Mouse (Mus musculus) MEL (cell line): ENCODE data around the gene Lin52. TPM values are rescaled to one million over a fixed set of nuclear protein-coding genes. Genes with fewer than 3 reads are reported as not detected.

Experiments used
- DNase-seq: peaks from one replicate; pipeline ENCODE4 v3.0.0; 2011; ENCODE audit warnings: low read depth, low spot score
- H3K27ac ChIP-seq: 2 replicates; pipeline ENCODE4 v1.5.1; 2012; ENCODE audit warnings: low read depth, mild to moderate bottlenecking, control low read depth, low read length, moderate library complexity; ENCODE audit not compliant: control insufficient read depth
- H3K27me3 ChIP-seq, 2 experiments: fragments of 150-350 bp in 1 of 2; sonication (generic) in 1 of 2; 2 replicates each; pipeline ENCODE4 v1.6.1; 2012; ENCODE audit warnings: low read length in 2 of 2, mild to moderate bottlenecking in 2 of 2, improper control_type of control experiment in 1 of 2, moderate library complexity in 1 of 2; ENCODE audit not compliant: insufficient read depth in 2 of 2, control insufficient read depth in 1 of 2
- H3K36me3 ChIP-seq, 2 experiments: 2 replicates each; pipeline ENCODE4 v1.6.1; 2012 to 2014; ENCODE audit warnings: low read length in 2 of 2, improper control_type of control experiment in 1 of 2, inconsistent platforms in 1 of 2, mild to moderate bottlenecking in 1 of 2; ENCODE audit not compliant: insufficient read depth in 2 of 2, control insufficient read depth in 1 of 2
- H3K4me1 ChIP-seq, 2 experiments: fragments of 150-350 bp in 1 of 2; sonication (generic) in 1 of 2; 2 replicates each; pipeline ENCODE4 v1.6.1; 2012; ENCODE audit warnings: low read length in 2 of 2, improper control_type of control experiment in 1 of 2, mild to moderate bottlenecking in 1 of 2; ENCODE audit not compliant: insufficient read depth in 2 of 2, control insufficient read depth in 1 of 2
- H3K4me3 ChIP-seq, 2 experiments: fragments of 150-350 bp in 1 of 2; sonication (generic) in 1 of 2; 2 replicates each; pipeline ENCODE4 v1.5.1; 2012; ENCODE audit warnings: low read depth in 2 of 2, low read length in 2 of 2, mild to moderate bottlenecking in 2 of 2, moderate library complexity in 2 of 2, control low read depth in 1 of 2, improper control_type of control experiment in 1 of 2; ENCODE audit not compliant: control insufficient read depth in 1 of 2, insufficient read depth in 1 of 2
- H3K79me2 ChIP-seq: 2 replicates; pipeline ENCODE4 v1.6.1; 2012; ENCODE audit warnings: mild to moderate bottlenecking, low read length, moderate library complexity; ENCODE audit not compliant: control insufficient read depth, poor library complexity, insufficient read depth
- H3K9ac ChIP-seq: 2 replicates; pipeline ENCODE4 v1.6.1; 2012; ENCODE audit warnings: low read depth, mild to moderate bottlenecking, control low read depth, low read length, moderate library complexity; ENCODE audit not compliant: control insufficient read depth, poor library complexity, severe bottlenecking
- H3K9me3 ChIP-seq: fragments of 150-350 bp; sonication (generic); replicated peaks from 2 replicates; pipeline ENCODE4 v1.6.1; 2012; ENCODE audit warnings: mild to moderate bottlenecking, low read length, improper control_type of control experiment, moderate library complexity; ENCODE audit not compliant: insufficient read depth
- BHLHE40 ChIP-seq: IDR thresholded peaks from 2 replicates; pipeline ENCODE4 v1.6.1; 2012; ENCODE audit warnings: low read depth, mild to moderate bottlenecking, inconsistent platforms, low read length, improper control_type of control experiment, borderline replicate concordance
- CHD1 ChIP-seq: IDR thresholded peaks from 2 replicates; pipeline ENCODE4 v1.6.1; 2012; ENCODE audit warnings: low read depth, mild to moderate bottlenecking, inconsistent platforms, low read length, improper control_type of control experiment
- CHD2 ChIP-seq: IDR thresholded peaks from 2 replicates; pipeline ENCODE4 v1.6.1; 2011; ENCODE audit warnings: low read length, improper control_type of control experiment
- CTCF ChIP-seq, 3 experiments: IDR thresholded peaks in 2 of 3; conservative IDR thresholded peaks in 1 of 3; 2 replicates each; pipeline ENCODE4 v1.5.1; 2011 to 2012; ENCODE audit warnings: low read length in 3 of 3, low read depth in 2 of 3, mild to moderate bottlenecking in 2 of 3, improper control_type of control experiment in 1 of 3, inconsistent platforms in 1 of 3, mixed read lengths in 1 of 3, moderate library complexity in 1 of 3; ENCODE audit not compliant: control insufficient read depth in 1 of 3, insufficient read depth in 1 of 3, poor library complexity in 1 of 3, severe bottlenecking in 1 of 3
- E2F4 ChIP-seq: IDR thresholded peaks from 2 replicates; pipeline ENCODE4 v1.6.1; 2011; ENCODE audit warnings: low read depth, low read length, improper control_type of control experiment, borderline replicate concordance
- ELF1 ChIP-seq: IDR thresholded peaks from 2 replicates; pipeline ENCODE4 v1.6.1; 2014; ENCODE audit warnings: low read depth, mild to moderate bottlenecking, inconsistent platforms, low read length, improper control_type of control experiment, moderate library complexity
- EP300 ChIP-seq, 2 experiments: IDR thresholded peaks; 2 replicates each; pipeline ENCODE4 v1.6.1; 2011; ENCODE audit warnings: improper control_type of control experiment in 2 of 2, low read length in 2 of 2, low read depth in 1 of 2, mild to moderate bottlenecking in 1 of 2
- ETS1 ChIP-seq: IDR thresholded peaks from 2 replicates; pipeline ENCODE4 v1.6.1; 2012; ENCODE audit warnings: low read depth, mild to moderate bottlenecking, inconsistent platforms, low read length, improper control_type of control experiment, moderate library complexity
- GABPA ChIP-seq: IDR thresholded peaks from 2 replicates; pipeline ENCODE4 v1.6.1; 2012; ENCODE audit warnings: low read depth, mild to moderate bottlenecking, inconsistent platforms, low read length, improper control_type of control experiment, moderate library complexity
- GATA1 ChIP-seq: IDR thresholded peaks from 2 replicates; pipeline ENCODE4 v1.6.1; 2011; ENCODE audit warnings: low read depth, low read length, improper control_type of control experiment
- HCFC1 ChIP-seq: IDR thresholded peaks from 2 replicates; pipeline ENCODE4 v1.6.1; 2012; ENCODE audit warnings: low read depth, mild to moderate bottlenecking, inconsistent platforms, low read length, improper control_type of control experiment, moderate library complexity
- JUND ChIP-seq: IDR thresholded peaks from 2 replicates; pipeline ENCODE4 v1.6.1; 2011; ENCODE audit warnings: low read depth, mild to moderate bottlenecking, improper control_type of control experiment, low read length
- KAT2A ChIP-seq: conservative IDR thresholded peaks from 2 replicates; pipeline ENCODE4 v1.6.1; 2012; ENCODE audit warnings: low read depth, low read length, improper control_type of control experiment, inconsistent platforms
- MAFK ChIP-seq: IDR thresholded peaks from 2 replicates; pipeline ENCODE4 v1.6.1; 2011; ENCODE audit warnings: low read depth, mild to moderate bottlenecking, low read length, improper control_type of control experiment, borderline replicate concordance
- MAX ChIP-seq: IDR thresholded peaks from 2 replicates; pipeline ENCODE4 v1.6.1; 2011; ENCODE audit warnings: low read length, improper control_type of control experiment
- MAZ ChIP-seq: IDR thresholded peaks from 2 replicates; pipeline ENCODE4 v1.6.1; 2012; ENCODE audit warnings: low read depth, mild to moderate bottlenecking, inconsistent platforms, low read length, improper control_type of control experiment
- MEF2A ChIP-seq: IDR thresholded peaks from 2 replicates; pipeline ENCODE4 v1.6.1; 2014; ENCODE audit warnings: low read depth, mild to moderate bottlenecking, inconsistent platforms, low read length, improper control_type of control experiment; ENCODE audit not compliant: poor library complexity, insufficient replicate concordance, severe bottlenecking; ENCODE audit errors: extremely low read depth
- MXI1 ChIP-seq: IDR thresholded peaks from 2 replicates; pipeline ENCODE4 v1.6.1; 2011; ENCODE audit warnings: mild to moderate bottlenecking, low read depth, low read length, improper control_type of control experiment
- MYB ChIP-seq: IDR thresholded peaks from 2 replicates; pipeline ENCODE4 v1.6.1; 2011; ENCODE audit warnings: mild to moderate bottlenecking, low read depth, low read length, improper control_type of control experiment
- NRF1 ChIP-seq: IDR thresholded peaks from 2 replicates; pipeline ENCODE4 v1.6.1; 2014; ENCODE audit warnings: low read depth, mild to moderate bottlenecking, inconsistent platforms, low read length, improper control_type of control experiment, moderate library complexity; ENCODE audit not compliant: poor library complexity, insufficient read depth, severe bottlenecking
- POLR2A ChIP-seq, 2 experiments: IDR thresholded peaks; 2 replicates each; pipeline ENCODE4 v1.6.1; 2011 to 2012; ENCODE audit warnings: low read length in 2 of 2, mild to moderate bottlenecking in 2 of 2, control low read depth in 1 of 2, improper control_type of control experiment in 1 of 2, low read depth in 1 of 2, moderate library complexity in 1 of 2; ENCODE audit not compliant: control insufficient read depth in 1 of 2, insufficient read depth in 1 of 2, poor library complexity in 1 of 2
- POLR2AphosphoS2 ChIP-seq: IDR thresholded peaks from 2 replicates; pipeline ENCODE4 v1.6.1; 2011; ENCODE audit warnings: low read length, improper control_type of control experiment
- RAD21 ChIP-seq: IDR thresholded peaks from 2 replicates; pipeline ENCODE4 v1.6.1; 2011; ENCODE audit warnings: mild to moderate bottlenecking, low read depth, low read length, improper control_type of control experiment
- RCOR1 ChIP-seq: IDR thresholded peaks from 2 replicates; pipeline ENCODE4 v1.6.1; 2012; ENCODE audit warnings: low read depth, mild to moderate bottlenecking, inconsistent platforms, low read length, improper control_type of control experiment
- SIN3A ChIP-seq: IDR thresholded peaks from 2 replicates; pipeline ENCODE4 v1.6.1; 2012; ENCODE audit warnings: low read length, improper control_type of control experiment, inconsistent platforms
- SMC3 ChIP-seq: IDR thresholded peaks from 2 replicates; pipeline ENCODE4 v1.6.1; 2011; ENCODE audit warnings: low read depth, low read length, improper control_type of control experiment
- TBP ChIP-seq: IDR thresholded peaks from 2 replicates; pipeline ENCODE4 v1.8.0; 2011; ENCODE audit warnings: low read depth, low read length, improper control_type of control experiment
- TCF12 ChIP-seq: IDR thresholded peaks from 2 replicates; pipeline ENCODE4 v1.6.1; 2014; ENCODE audit warnings: low read depth, mild to moderate bottlenecking, inconsistent platforms, low read length, improper control_type of control experiment, moderate library complexity
- UBTF ChIP-seq: IDR thresholded peaks from 2 replicates; pipeline ENCODE4 v1.6.1; 2012; ENCODE audit warnings: low read depth, mild to moderate bottlenecking, inconsistent platforms, low read length, improper control_type of control experiment, moderate library complexity, borderline replicate concordance; ENCODE audit not compliant: insufficient read depth
- USF1 ChIP-seq: IDR thresholded peaks from 2 replicates; pipeline ENCODE4 v1.6.1; 2014; ENCODE audit warnings: low read depth, mild to moderate bottlenecking, inconsistent platforms, low read length, improper control_type of control experiment, moderate library complexity
- ZC3H11A ChIP-seq: IDR thresholded peaks from 2 replicates; pipeline ENCODE4 v1.6.1; 2012; ENCODE audit warnings: low read depth, mild to moderate bottlenecking, inconsistent platforms, low read length, improper control_type of control experiment
- ZKSCAN1 ChIP-seq: IDR thresholded peaks from 2 replicates; pipeline ENCODE4 v1.6.1; 2012; ENCODE audit warnings: low read depth, mild to moderate bottlenecking, inconsistent platforms, low read length, improper control_type of control experiment, moderate library complexity
- ZMIZ1 ChIP-seq: IDR thresholded peaks from 2 replicates; pipeline ENCODE4 v1.6.1; 2012; ENCODE audit warnings: low read depth, mild to moderate bottlenecking, inconsistent platforms, low read length, improper control_type of control experiment, moderate library complexity
- ZNF384 ChIP-seq: IDR thresholded peaks from 2 replicates; pipeline ENCODE4 v1.6.1; 2012; ENCODE audit warnings: low read depth, mild to moderate bottlenecking, inconsistent platforms, low read length, improper control_type of control experiment
- polyA plus RNA-seq, 2 experiments: library from polyadenylated mRNA; stranded (reverse) in 1 of 2; unstranded in 1 of 2; fragments of >175 nt in 1 of 2; fragments of >200 nt in 1 of 2; gene quantifications; 2 replicates each; pipeline versions ENCODE4 v1.2.1 to v1.2.4; 2012; ENCODE audit warnings: low replicate concordance in 2 of 2, low read depth in 1 of 2; ENCODE audit not compliant: insufficient read length in 2 of 2, insufficient read depth in 1 of 2, missing spikeins in 1 of 2
- total RNA-seq: library from RNA; depleted of rRNA; stranded (reverse); fragments of 300-350 nt; gene quantifications from 2 replicates; pipeline ENCODE4 v1.2.3, GENCODE M21; 2012; rRNA removed

Lin52 gene
- total RNA-seq (4.9 and 6.7 TPM in 2 replicates), polyA plus RNA-seq (1 to 10 TPM in 1 of 2 experiments, not detected in 1; 7.7 TPM)

DNA sequence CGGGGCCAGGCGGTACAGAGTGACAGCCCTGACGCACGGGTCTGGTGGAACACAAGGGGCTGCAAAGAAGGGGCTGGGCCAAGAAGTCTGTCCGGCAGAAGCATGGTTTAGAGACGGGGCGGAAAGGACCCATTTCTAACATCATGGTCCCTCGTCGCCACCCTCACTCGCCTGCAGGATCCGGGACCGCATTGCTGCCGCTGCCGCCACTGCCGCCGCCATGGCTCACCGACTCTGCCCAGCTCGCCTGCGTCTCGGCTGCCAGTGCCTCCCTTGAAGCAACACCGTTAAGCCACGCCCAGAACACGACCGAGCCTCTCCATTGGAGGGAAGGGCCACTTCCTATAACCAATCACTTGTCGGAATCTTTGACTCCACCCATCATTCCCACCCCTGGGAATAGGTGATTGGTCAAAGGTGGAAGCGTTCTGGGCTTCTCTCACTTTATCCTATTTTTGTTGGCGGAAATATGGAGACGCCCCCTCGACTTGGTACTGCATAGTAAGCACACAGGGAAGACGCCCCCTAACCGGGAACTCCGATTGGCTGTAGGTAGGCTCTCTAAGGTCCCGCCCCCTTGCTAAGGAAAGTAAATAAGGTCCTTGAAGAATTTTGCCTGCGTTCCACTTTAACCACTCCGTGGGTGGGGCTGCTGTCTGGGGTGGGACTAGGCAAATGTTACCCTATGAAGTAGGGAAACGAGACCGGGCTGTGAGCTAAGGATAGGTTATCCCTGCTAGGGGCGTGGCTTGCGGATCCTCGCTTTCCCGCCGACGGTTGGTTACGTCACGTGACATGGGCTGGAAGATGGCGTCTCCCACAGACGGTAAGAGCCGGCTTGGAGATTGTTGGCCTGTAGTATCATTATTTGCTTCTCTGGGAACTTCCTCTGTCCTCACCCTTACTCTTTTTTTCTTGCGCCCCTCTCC is at the start of gene Lin52, which contains the start of gene Aldh6a1:
Gene Lin52 (plus strand): TSS at position 705 of the 929 bp plus-strand sequence.
Gene Aldh6a1 (minus strand): TSS at position 287 of the 929 bp plus-strand sequence.
- Histone ChIP-seq H3K4me3 (peak within 1 kb of the TSS; percentile 85 to 89), H3K36me3 (peaks cover 0 to 17% of the 10 kb centered on the region in 2 experiments; a peak in 2 of 4 replicates), H3K4me1 (peaks cover 3 to 12% of the 10 kb centered on the region in 2 experiments; a peak in 3 of 4 replicates), H3K9me3 (no peaks in the 10 kb centered on the region), H3K9ac (peak within 1 kb of the TSS; percentile 87), H3K27ac (peak within 1 kb of the TSS; percentile 78), H3K79me2 (peaks cover 13% of the 10 kb centered on the region), H3K27me3 (no peaks in the 10 kb centered on the region)
- peak; percentile 100 for DNase-seq
- TF ChIP-seq USF1: peak; percentile 96
- TF ChIP-seq E2F4: peak; percentile 98
- TF ChIP-seq CHD1: no peak
- TF ChIP-seq RAD21: no peak
- TF ChIP-seq MAZ: no peak
- no peak; the same call in 1 of the 2 replicates for TF ChIP-seq ZMIZ1
- TF ChIP-seq TBP: peak; percentile 77
- TF ChIP-seq HCFC1: peak; percentile 80
- no peak for TF ChIP-seq ZKSCAN1
- TF ChIP-seq EP300 (IDR thresholded peaks at IDR 0.05; ENCODE audit: low read depth in 1 of 2, low read length in 2 of 2): no peak
- TF ChIP-seq MXI1: peak; percentile 73
- TF ChIP-seq BHLHE40: peak; percentile 77; the same call in 1 of the 2 replicates
- no peak for TF ChIP-seq JUND
- no peak for TF ChIP-seq GATA1
- TF ChIP-seq KAT2A: no peak
- TF ChIP-seq MAX: peak; percentile 84
- TF ChIP-seq ELF1: peak; percentile 72
- TF ChIP-seq POLR2AphosphoS2: 0 out of 2 replicates have a peak, but pooled peaks have one; percentile 48
- TF ChIP-seq ETS1: no peak; the same call in 1 of the 2 replicates
- no peak for TF ChIP-seq ZNF384
- TF ChIP-seq TCF12: peak; percentile 60
- peak; percentile 70 to 80; a peak in 3 of 4 replicates for TF ChIP-seq POLR2A (IDR thresholded peaks at IDR 0.05; ENCODE audit: control insufficient read depth in 1 of 2, insufficient read depth in 1 of 2, low read depth in 1 of 2, low read length in 2 of 2, poor library complexity in 1 of 2)
- TF ChIP-seq GABPA: no peak
- no peak for TF ChIP-seq RCOR1
- TF ChIP-seq SMC3: no peak
- 0 out of 2 replicates have a peak, but pooled peaks have one; percentile 12 for TF ChIP-seq NRF1
- no peak for TF ChIP-seq ZC3H11A
- no peak for TF ChIP-seq CTCF (IDR thresholded peaks at IDR 0.05 in 2 of 3, conservative IDR thresholded peaks at IDR 0.05 in 1 of 3; ENCODE audit: control insufficient read depth in 1 of 3, insufficient read depth in 1 of 3, low read depth in 2 of 3, low read length in 3 of 3, poor library complexity in 1 of 3, severe bottlenecking in 1 of 3)
- peak; percentile 74 for TF ChIP-seq SIN3A
- no peak for TF ChIP-seq UBTF
- peak; percentile 88 for TF ChIP-seq MYB
- no peak for TF ChIP-seq MEF2A
- no peak for TF ChIP-seq MAFK
- peak; percentile 62 for TF ChIP-seq CHD2
